Mouse (Mus musculus) gastrocnemius, postnatal 4 days (tissue): ENCODE measurements around the gene Cox19. TPM values are rescaled to one million over a fixed set of nuclear protein-coding genes. Genes with fewer than 3 reads are reported as not detected.

Experiments
- DNase-seq, 2 experiments: peaks; one replicate each; pipeline ENCODE4 v3.0.0; 2021 to 2022; ENCODE audit warnings: low spot score in 2 of 2, mixed read lengths in 2 of 2
- microRNA-seq: library from miRNA; unstranded; fragments of <30 nt; microRNA quantifications from one replicate; pipeline ENCODE4 v1.2.0, GENCODE M21; 2021
- total RNA-seq, 2 experiments: library from RNA; stranded (reverse); gene quantifications; 2 replicates each; pipeline ENCODE4 v1.2.3; 2021

The Cox19 gene
- total RNA-seq, 2 experiments from 2014 or later, result 58.0 to 61.4 TPM

DNA sequence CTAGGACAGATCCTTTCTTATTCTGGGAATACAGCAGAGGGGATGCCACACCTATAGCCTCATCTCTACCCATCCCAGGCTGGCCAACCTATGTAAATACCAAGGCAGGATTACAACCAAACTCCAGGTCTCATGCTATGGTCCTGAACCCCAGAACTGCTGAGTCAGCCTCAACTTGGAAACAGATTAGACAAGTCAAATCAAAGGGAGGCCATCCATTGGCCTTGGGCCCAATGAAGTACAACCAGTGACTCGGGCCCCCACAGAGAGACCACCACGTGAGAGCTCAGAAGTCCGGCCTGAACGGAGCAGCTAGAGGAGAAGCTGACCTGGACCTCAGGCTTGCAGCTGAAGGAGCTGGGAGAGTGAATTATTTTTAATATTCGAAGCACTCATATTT lies 53.5 kb downstream of the Cox19 start:
- no peak for DNase-seq

DNA sequence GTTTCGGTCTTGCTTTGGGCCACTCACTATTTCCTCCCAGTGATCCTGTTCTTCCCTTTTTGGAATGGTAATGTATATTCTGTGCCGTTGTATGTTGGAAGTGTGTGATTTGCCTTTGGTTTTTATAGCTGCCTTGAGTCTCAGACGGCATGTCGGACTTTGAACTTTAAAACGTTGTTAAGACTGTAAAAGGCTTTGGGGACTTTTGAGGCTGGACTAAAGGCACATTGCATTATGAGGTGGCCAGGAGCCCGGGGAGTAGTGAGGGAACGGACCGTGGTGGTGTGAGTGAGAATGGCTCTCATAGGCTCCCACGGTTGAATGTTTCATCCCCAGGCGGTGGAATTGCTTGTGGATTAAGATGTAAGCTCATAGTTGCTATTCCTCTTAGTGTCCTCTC lies 54.1 kb downstream of the Cox19 start:
- no peak for DNase-seq

DNA sequence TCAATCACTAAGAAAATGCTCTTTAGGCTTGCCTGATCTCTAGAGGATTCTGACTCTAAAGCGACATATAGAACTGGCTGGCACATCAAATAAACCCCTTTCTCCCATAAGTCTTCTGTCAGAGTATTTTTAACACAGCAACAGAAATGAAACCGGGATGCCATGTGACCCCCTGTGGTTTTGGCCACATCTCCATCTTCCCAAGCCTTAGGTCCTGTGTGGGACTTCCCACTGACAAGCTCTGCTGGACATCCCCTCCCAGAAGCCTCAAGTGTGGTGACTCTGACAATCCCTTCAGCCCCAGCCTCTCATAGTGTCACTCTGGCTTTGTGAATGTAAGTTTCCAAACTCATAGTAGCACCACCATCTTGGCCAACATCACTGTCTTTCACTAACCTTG lies 57.1 kb downstream of the Cox19 start:
- DNase-seq, result no peak

DNA sequence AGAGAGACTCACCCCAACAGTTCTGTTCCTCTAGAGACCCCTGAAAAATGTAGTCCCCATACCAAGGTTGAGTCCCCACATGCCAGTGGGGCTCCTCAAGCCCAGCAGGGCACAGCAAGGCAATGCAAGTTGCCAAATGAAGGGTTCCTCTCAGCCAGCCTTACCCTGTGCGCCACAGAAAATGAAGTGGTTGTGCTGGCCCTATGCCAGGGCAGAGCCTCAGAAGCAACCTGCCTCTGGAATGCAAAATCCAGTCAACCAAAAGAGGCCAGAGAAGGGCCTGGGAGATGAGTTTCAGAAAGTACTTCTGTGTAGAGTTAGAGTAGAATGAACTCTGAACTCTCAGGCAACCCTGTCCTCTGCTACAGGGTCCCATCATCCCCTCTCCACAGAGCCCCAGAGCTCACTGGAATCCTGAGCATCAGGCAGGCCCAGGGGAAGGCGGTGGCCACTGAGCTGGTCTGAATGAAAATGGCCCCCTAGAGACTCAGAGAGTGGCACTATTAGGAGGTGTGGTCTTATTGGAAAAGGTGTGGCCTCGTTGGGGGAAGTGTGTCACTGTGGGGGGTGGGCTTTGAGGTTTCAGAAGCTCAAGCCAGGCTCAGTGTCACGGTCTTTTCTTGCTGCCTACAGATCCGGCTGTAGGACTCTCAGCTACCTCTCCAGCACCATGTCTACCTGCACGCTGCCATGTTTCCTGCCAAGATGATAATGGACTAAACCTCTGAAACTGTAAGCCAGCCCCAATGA lies 59.2 kb downstream of the Cox19 start:
- DNase-seq, result no peak

DNA sequence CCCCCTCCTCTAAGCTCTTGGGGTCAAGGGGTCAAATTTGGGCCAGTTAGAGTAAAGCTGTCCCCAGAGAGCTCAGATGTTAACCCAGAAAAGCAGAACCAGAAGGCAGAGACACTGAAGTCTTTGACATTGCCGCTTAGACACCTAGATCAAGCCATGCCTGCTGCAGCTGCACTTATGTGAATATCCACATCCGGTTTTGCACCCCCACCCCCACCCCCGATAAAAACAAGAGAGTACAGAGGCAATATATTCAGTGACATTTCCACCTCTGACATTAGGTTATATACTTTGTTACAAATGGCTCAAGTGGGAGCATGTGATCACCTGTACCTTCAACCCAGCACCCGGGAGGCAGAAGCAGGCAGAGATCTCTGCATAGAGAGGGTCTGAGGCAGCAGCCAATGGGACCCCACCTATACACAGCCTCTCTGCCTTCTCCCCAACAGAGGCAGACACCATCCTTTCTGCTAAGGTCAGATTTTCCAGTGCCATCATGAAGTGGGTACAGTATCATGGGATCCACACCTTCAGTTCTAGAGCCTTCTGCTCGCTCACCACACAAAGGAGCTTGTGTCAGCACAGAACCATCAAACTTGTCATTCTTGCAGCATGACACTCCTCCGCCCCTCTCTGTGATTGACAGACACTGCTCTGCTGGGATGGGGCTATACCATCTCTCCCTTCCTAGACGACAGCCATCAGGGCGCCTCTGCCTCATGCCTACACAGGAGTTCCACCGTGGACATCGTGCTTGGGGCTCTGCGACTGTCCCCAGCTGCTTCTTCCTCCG lies 60.6 kb downstream of the Cox19 start:
- DNase-seq, result no peak

DNA sequence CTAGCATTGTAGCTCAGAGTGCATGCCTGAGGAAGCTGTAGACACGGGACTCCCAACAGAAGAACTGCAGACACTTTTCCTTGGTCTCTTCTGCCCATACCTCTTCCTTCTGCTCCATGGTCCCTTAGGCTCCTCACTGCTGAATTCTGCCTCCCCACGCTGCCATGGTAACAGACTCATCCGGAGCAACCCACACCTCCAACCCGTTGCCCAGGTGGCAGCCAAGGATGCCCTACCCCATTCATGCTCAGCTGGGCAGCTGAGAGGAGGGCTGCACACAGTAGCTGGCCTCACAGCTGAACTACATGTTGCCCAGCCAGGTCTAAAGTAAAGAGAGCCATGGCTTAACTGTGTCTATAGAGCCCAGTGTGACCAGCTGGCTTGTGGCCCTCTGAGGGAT lies 62.6 kb downstream of the Cox19 start:
- DNase-seq, result no peak

DNA sequence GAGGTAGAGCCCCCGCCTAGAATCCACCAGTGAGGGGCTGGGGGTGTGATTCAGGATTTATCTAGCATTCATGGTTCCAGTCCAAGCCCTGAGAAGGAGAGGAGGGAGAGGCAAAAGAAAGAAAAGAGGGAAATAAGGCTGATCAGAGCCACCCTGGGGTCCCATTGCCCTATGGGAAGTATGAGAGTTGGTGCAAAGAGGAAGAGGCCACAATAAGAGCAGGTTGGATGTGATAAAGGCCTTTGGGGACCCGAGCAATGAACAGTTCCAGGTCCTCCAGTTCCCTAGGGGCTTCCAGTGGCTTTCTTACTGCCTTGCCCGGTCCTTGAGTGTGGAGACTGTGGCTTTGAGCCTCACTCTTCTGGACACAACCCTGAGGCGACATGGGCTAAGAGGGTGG lies 63.4 kb downstream of the Cox19 start:
- DNase-seq, result no peak

DNA sequence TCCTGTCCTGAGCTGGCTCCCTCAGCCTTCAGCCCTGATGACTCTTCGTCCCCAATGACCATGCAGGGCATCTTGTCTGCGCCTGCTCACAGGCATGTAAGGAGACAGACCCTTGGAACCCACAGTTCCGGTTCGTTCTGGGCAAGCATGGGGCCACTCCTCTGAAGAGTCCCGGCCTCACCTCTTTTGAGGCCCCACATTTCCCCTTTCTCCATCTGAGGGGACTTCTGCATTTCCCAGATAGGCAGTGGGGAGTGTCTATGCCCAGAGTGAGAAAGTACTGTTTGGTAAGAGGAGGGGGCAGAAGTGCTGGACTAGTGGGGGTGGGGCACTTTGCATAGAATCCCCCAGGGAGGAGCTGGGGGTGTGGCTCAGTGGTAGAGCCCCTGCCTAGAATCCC lies 64.1 kb downstream of the Cox19 start:
- DNase-seq, result no peak

Small RNA genes within 50 kb of the gene (microRNA-seq; reads per million reads assigned to microRNA genes)
- gene Mir339, result 151 reads per million, percentile 56 among the genes with 10 or more reads in this experiment

Other genes starting within 250 kb of the Cox19 start
- 1 to 10 TPM; 3.9 to 5.1 TPM for gene Prkar1b, start 201.4 kb downstream of the Cox19 start, total RNA-seq
- gene Dnaaf5, start 201.2 kb downstream of the Cox19 start, total RNA-seq, result 10 to 100 TPM; 10.3 to 10.4 TPM
- 10 to 100 TPM; 61.6 to 63.6 TPM for gene Sun1, start 150.8 kb downstream of the Cox19 start, total RNA-seq
- 10 to 100 TPM; 81.9 to 87.1 TPM for gene Get4, start 99.1 kb downstream of the Cox19 start, total RNA-seq
- gene Adap1, start 25.8 kb downstream of the Cox19 start, total RNA-seq, result 1 to 10 TPM; 5.4 to 6.9 TPM
- not detected for gene Cyp2w1, start 1.2 kb upstream of the Cox19 start, total RNA-seq
- gene Gpr146, start 26.3 kb upstream of the Cox19 start, total RNA-seq, result 10 to 100 TPM in 1 of 2 experiments, 1 to 10 TPM in 1; 8.8 to 10.2 TPM
- under 1 TPM; 0.80 to 0.88 TPM for gene C130050O18Rik, start 53.9 kb upstream of the Cox19 start, total RNA-seq
- gene Gper1, start 71.7 kb upstream of the Cox19 start, total RNA-seq, result 1 to 10 TPM; 3.9 to 4.4 TPM
- 10 to 100 TPM; 12.3 to 12.6 TPM for gene 3110082I17Rik, start 109.1 kb upstream of the Cox19 start, total RNA-seq
- 10 to 100 TPM; 13.6 to 13.7 TPM for gene Zfand2a, start 133.1 kb upstream of the Cox19 start, total RNA-seq
- gene Uncx, start 192.1 kb upstream of the Cox19 start, total RNA-seq, result not detected